Mouse (Mus musculus) CH12.LX (cell line): ENCODE results near the gene Hoxc13. TPM values are rescaled to one million over a fixed set of nuclear protein-coding genes. Genes with fewer than 3 reads are reported as not detected.

Experiments
- DNase-seq: peaks from one replicate; pipeline ENCODE4 v3.0.0-alpha.2; 2013; ENCODE audit errors: extremely low read depth
- H3K27ac ChIP-seq: 2 replicates; pipeline ENCODE4 v1.5.1; 2012; ENCODE audit warnings: low read depth, mild to moderate bottlenecking, control low read depth, moderate library complexity; ENCODE audit not compliant: insufficient read depth
- H3K27me3 ChIP-seq: replicated peaks from 2 replicates; pipeline ENCODE3; 2012; ENCODE audit warnings: inconsistent platforms
- H3K36me3 ChIP-seq, 2 experiments: replicated peaks in 1 of 2; 2 replicates each; pipeline versions ENCODE3 to v1.6.1; 2012; ENCODE audit warnings: inconsistent platforms in 1 of 2, low read length in 1 of 2, mild to moderate bottlenecking in 1 of 2, mixed read lengths in 1 of 2, moderate library complexity in 1 of 2; ENCODE audit not compliant: control insufficient read depth in 1 of 2, insufficient read depth in 1 of 2
- H3K4me1 ChIP-seq, 2 experiments: 2 replicates each; pipeline ENCODE4 v1.6.1; 2012; ENCODE audit warnings: inconsistent platforms in 1 of 2, moderate library complexity in 1 of 2; ENCODE audit not compliant: insufficient read depth in 2 of 2, control insufficient read depth in 1 of 2
- H3K4me2 ChIP-seq: 2 replicates; pipeline ENCODE4 v1.6.1; 2012; ENCODE audit warnings: low read depth, mild to moderate bottlenecking, control low read depth; ENCODE audit not compliant: poor library complexity, insufficient read depth, severe bottlenecking
- H3K4me3 ChIP-seq, 3 experiments: fragments of 150-350 bp in 1 of 3; sonication (generic) in 1 of 3; replicated peaks in 1 of 3; 2 replicates each; pipeline versions ENCODE3 to v1.5.1; 2011 to 2012; ENCODE audit warnings: low read depth in 2 of 3, low read length in 2 of 3, mild to moderate bottlenecking in 2 of 3, moderate library complexity in 2 of 3, control low read depth in 1 of 3, improper control_type of control experiment in 1 of 3, inconsistent platforms in 1 of 3, mixed read lengths in 1 of 3; ENCODE audit not compliant: poor library complexity in 1 of 3
- H3K79me2 ChIP-seq: replicated peaks from 2 replicates; pipeline ENCODE4 v1.6.1; 2012; ENCODE audit warnings: mild to moderate bottlenecking, moderate library complexity; ENCODE audit not compliant: control insufficient read depth, poor library complexity, insufficient read depth, severe bottlenecking; ENCODE audit errors: extremely low read depth
- H3K9ac ChIP-seq: 2 replicates; pipeline ENCODE4 v1.6.1; 2012; ENCODE audit warnings: low read depth, mild to moderate bottlenecking, control low read depth, moderate library complexity; ENCODE audit not compliant: insufficient read depth
- H3K9me3 ChIP-seq: replicated peaks from 2 replicates; pipeline ENCODE3; 2012; ENCODE audit warnings: low read length, inconsistent platforms, mixed read lengths
- BHLHE40 ChIP-seq: IDR thresholded peaks from 2 replicates; pipeline ENCODE4 v1.6.1; 2011; ENCODE audit warnings: mild to moderate bottlenecking, low read depth, low read length, improper control_type of control experiment
- ETS1 ChIP-seq: conservative IDR thresholded peaks from 2 replicates; pipeline ENCODE4 v1.6.1; 2012; ENCODE audit warnings: low read depth, mild to moderate bottlenecking, inconsistent platforms, low read length, improper control_type of control experiment, moderate library complexity
- IRF4 ChIP-seq: IDR thresholded peaks from 2 replicates; pipeline ENCODE4 v1.6.1; 2014; ENCODE audit warnings: low read depth, mild to moderate bottlenecking, inconsistent platforms, low read length, improper control_type of control experiment
- JUND ChIP-seq: conservative IDR thresholded peaks from 2 replicates; pipeline ENCODE4 v1.6.1; 2011; ENCODE audit warnings: low read depth, low read length, improper control_type of control experiment
- MAFK ChIP-seq: IDR thresholded peaks from 2 replicates; pipeline ENCODE4 v1.6.1; 2011; ENCODE audit warnings: low read length, improper control_type of control experiment; ENCODE audit not compliant: insufficient replicate concordance
- NELFE ChIP-seq: IDR thresholded peaks from 2 replicates; pipeline ENCODE4 v1.6.1; 2011; ENCODE audit warnings: low read depth, low read length, improper control_type of control experiment
- NRF1 ChIP-seq: IDR thresholded peaks from 2 replicates; pipeline ENCODE4 v1.6.1; 2014; ENCODE audit warnings: low read depth, mild to moderate bottlenecking, inconsistent platforms, low read length, improper control_type of control experiment, moderate library complexity
- PAX5 ChIP-seq: IDR thresholded peaks from 2 replicates; pipeline ENCODE4 v1.6.1; 2012; ENCODE audit warnings: low read length, inconsistent platforms, mixed read lengths
- POLR2AphosphoS2 ChIP-seq: IDR thresholded peaks from 2 replicates; pipeline ENCODE4 v1.6.1; 2011; ENCODE audit warnings: low read depth, low read length, improper control_type of control experiment
- RCOR1 ChIP-seq: conservative IDR thresholded peaks from 2 replicates; pipeline ENCODE4 v1.6.1; 2012; ENCODE audit warnings: low read depth, mild to moderate bottlenecking, inconsistent platforms, low read length, improper control_type of control experiment
- SIN3A ChIP-seq: IDR thresholded peaks from 2 replicates; pipeline ENCODE4 v1.6.1; 2012; ENCODE audit warnings: low read length, improper control_type of control experiment, inconsistent platforms
- SMC3 ChIP-seq: IDR thresholded peaks from 2 replicates; pipeline ENCODE4 v1.6.1; 2011; ENCODE audit warnings: low read depth, low read length, improper control_type of control experiment
- TBP ChIP-seq: conservative IDR thresholded peaks from 2 replicates; pipeline ENCODE4 v1.6.1; 2011; ENCODE audit warnings: low read depth, low read length, improper control_type of control experiment
- TCF12 ChIP-seq: IDR thresholded peaks from 2 replicates; pipeline ENCODE4 v1.6.1; 2014; ENCODE audit warnings: low read depth, mild to moderate bottlenecking, inconsistent platforms, low read length, improper control_type of control experiment
- UBTF ChIP-seq: IDR thresholded peaks from 2 replicates; pipeline ENCODE4 v1.6.1; 2012; ENCODE audit warnings: low read depth, mild to moderate bottlenecking, inconsistent platforms, low read length, improper control_type of control experiment, moderate library complexity
- ZC3H11A ChIP-seq: IDR thresholded peaks from 2 replicates; pipeline ENCODE4 v1.6.1; 2012; ENCODE audit warnings: low read depth, mild to moderate bottlenecking, inconsistent platforms, low read length, improper control_type of control experiment
- ZKSCAN1 ChIP-seq: IDR thresholded peaks from 2 replicates; pipeline ENCODE4 v1.6.1; 2012; ENCODE audit warnings: low read depth, inconsistent platforms, low read length, improper control_type of control experiment, borderline replicate concordance
- ZMIZ1 ChIP-seq: IDR thresholded peaks from 2 replicates; pipeline ENCODE4 v1.6.1; 2012; ENCODE audit warnings: low read depth, mild to moderate bottlenecking, inconsistent platforms, low read length, improper control_type of control experiment
- dilution Hi-C: fragments of 300-500 bp; cut with MboI; formaldehyde crosslinking; loops from 2 replicates; pipeline ENCODE4 v1.14.3; 2020; ENCODE audit warnings: low sequenced_read_pairs; ENCODE audit not compliant: extremely low pct_unique_long_range_greater_than_20kb, extremely low pct_ligation_motif_present
- in situ Hi-C: fragments of 300-500 bp; cut with MboI; formaldehyde crosslinking; loops from 3 replicates; pipeline ENCODE4 v1.14.3; 2019; ENCODE audit warnings: low sequenced_read_pairs, low pct_ligation_motif_present, low pct_unique_long_range_greater_than_20kb, mixed read lengths
- polyA plus RNA-seq: library from polyadenylated mRNA; unstranded; fragments of >175 nt; gene quantifications from 2 replicates; pipeline ENCODE4 v1.2.1, GENCODE M21; 2012; ENCODE audit warnings: low read depth; ENCODE audit not compliant: insufficient read length
- total RNA-seq, 2 experiments: library from RNA; depleted of rRNA; stranded (reverse); fragments of 300-350 nt in 1 of 2; fragments of >200 nt in 1 of 2; gene quantifications; 2 replicates each; pipeline ENCODE4 v1.2.3; 2012 to 2014

Hoxc13 gene
- total and polyA plus RNA-seq, 3 experiments: not detected

DNA sequence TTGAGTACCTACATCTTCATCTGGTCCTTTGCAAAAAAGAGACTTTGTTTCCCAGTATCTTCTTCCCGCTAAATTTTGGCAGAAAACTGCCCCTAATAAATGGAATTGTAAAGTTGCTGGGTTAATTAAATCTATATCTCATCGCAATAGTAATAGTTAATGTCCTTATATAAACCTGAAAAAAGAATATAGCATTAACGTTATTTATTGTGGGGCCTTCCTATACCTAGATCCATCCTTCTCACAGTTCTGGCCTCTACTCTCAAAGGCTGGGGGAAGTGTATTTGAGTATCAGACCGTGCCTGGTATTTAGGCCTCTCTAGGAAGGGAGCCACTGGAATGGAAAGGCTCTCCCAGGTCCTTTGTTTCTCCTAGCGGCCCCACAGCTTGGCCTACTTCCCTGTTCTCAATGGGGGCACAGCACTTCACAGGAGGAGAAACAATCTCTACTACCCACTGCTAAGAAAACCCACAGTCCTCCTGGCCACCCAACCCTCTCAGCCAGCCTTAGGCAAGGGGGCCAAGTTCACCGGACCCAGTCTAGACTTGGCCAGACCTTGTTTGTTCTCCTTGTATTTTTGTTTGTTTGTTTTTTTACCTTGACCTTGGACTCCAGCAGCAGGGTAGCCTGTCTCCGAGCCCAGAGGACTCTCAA is 2.2 kb upstream of the Hoxc13 start:
- no peaks in the 10 kb centered on the region for H3K36me3 ChIP-seq
- dilution Hi-C loops (no loop called here), in situ Hi-C loops (no loop called here)
- peaks cover 13% of the 10 kb centered on the region for H3K9me3 ChIP-seq
- H3K4me1 ChIP-seq: no peaks in the 10 kb centered on the region
- TF ChIP-seq NELFE: no peak
- no peak for TF ChIP-seq PAX5
- no peak for TF ChIP-seq BHLHE40
- no peak for TF ChIP-seq ETS1
- no peak for TF ChIP-seq IRF4
- TF ChIP-seq SIN3A: no peak
- TF ChIP-seq MAFK: no peak
- TF ChIP-seq TBP: no peak
- H3K79me2 ChIP-seq: no peaks in the 10 kb centered on the region
- H3K9ac ChIP-seq: no peak overlapping the region
- no peak overlapping the region for H3K27ac ChIP-seq
- no peak for DNase-seq
- no peak overlapping the region for H3K4me3 ChIP-seq
- H3K4me2 ChIP-seq: no peak overlapping the region
- H3K27me3 ChIP-seq: peaks cover 89% of the 10 kb centered on the region

DNA sequence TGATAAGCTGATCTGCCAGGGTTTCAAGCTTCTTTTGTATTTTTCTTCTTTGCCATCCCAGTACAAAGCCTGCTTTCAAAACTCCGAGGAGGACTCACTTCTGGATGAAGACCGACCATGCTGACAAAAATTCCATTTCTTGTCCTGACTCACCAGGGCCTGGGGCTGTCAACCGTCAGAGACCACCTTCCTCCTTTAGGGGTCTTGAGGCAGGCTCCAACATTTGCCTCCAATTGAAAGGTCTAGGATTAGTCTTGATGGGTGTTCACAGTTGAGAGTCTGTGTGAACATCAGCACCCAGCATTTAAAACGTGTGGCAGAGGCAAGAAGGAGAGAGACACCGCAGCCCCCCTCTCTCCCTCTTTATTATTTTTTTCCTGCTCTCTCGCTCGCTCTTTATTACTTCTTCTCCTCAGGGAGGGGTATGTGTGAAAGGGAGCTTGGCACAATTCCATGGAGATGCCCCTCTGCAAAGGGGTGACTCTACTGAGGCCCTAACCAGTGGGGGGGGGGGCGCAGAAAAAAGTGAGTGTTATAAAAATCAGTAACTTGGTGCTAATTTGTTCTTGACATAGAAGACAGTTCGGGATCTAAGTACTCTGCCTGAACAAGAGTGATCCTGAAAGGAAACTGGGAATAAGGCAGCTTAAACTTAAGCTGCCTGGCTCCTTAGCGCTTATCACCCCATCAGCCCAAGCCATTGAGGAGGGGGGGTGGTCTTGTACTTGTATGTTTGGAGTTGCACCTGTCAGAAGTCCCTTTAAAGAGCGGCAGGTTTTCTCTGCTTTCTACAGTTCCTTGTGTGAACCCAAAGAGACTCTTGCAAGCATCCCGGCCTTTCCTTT is 1.3 kb upstream of the Hoxc13 start:
- no peaks in the 10 kb centered on the region for H3K4me1 ChIP-seq

DNA sequence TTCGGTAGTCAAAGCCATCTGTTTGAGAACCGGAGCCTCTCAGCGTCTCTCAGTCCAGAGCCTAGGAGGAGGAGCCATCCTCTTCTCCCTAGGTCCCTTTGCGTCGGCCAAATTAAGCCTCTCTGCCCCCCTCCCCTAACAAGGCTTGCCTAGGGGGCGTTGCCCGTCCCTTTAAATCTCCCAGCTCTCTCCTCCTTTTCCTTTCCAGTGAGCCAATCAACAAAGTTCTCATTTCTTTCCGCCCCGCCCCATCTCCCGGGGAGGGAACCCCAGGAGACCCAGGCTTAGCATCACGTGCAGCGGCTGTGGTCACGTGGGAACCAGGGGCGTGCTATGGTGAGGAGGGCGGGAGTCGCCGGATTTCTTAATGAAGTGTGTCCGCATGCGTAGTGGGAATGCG is 284 bp upstream of the Hoxc13 start:
- Histone ChIP-seq H3K4me3 (no peak overlapping the region), H3K4me2 (no peak overlapping the region), H3K4me1 (no peaks in the 10 kb centered on the region), H3K79me2 (no peaks in the 10 kb centered on the region), H3K9ac (no peak overlapping the region), H3K27ac (no peak overlapping the region), H3K27me3 (peaks cover 90% of the 10 kb centered on the region), H3K36me3 (no peaks in the 10 kb centered on the region), H3K9me3 (peaks cover 13% of the 10 kb centered on the region)
- DNase-seq: no peak
- in situ Hi-C loops (no loop called here), dilution Hi-C loops (no loop called here)
- no peak for TF ChIP-seq ZMIZ1
- peak; percentile 22; the same call in 1 of the 2 replicates for TF ChIP-seq BHLHE40

More for the DNA sequence above, 1.3 kb upstream of the Hoxc13 start:
- in situ Hi-C loops: no loop called here
- H3K9ac ChIP-seq: no peak overlapping the region
- dilution Hi-C loops: no loop called here
- H3K36me3 ChIP-seq: no peaks in the 10 kb centered on the region
- H3K4me3 ChIP-seq: no peak overlapping the region
- H3K27ac ChIP-seq: no peak overlapping the region
- DNase-seq: no peak
- H3K27me3 ChIP-seq: peaks cover 88% of the 10 kb centered on the region
- no peak overlapping the region for H3K4me2 ChIP-seq
- H3K9me3 ChIP-seq: peaks cover 13% of the 10 kb centered on the region
- no peaks in the 10 kb centered on the region for H3K79me2 ChIP-seq
- TF ChIP-seq ZKSCAN1: no peak
- TF ChIP-seq UBTF: no peak
- TF ChIP-seq SMC3: no peak
- TF ChIP-seq ZC3H11A: no peak
- TF ChIP-seq SIN3A: no peak
- TF ChIP-seq JUND: no peak
- TF ChIP-seq RCOR1: no peak
- no peak for TF ChIP-seq IRF4
- TF ChIP-seq NRF1: no peak
- TF ChIP-seq POLR2AphosphoS2: no peak
- TF ChIP-seq TCF12: no peak
